Mouse (Mus musculus) granulocyte monocyte progenitor cell, adult 5-6 weeks (primary cell): Measurements from ENCODE around the gene Kif1bp. TPM values are rescaled to one million over a fixed set of nuclear protein-coding genes. Genes with fewer than 3 reads are reported as not detected.
"Not testable (repeated sequence)": the region's sequence is repeated elsewhere in the genome, so short reads cannot be mapped to it uniquely, and the experiment has no call there.

Source experiments
- ATAC-seq: replicated peaks from 2 replicates; pipeline ENCODE4 v1.8.0; 2016; ENCODE audit warnings: mild to moderate bottlenecking, moderate TSS enrichment, inconsistent platforms; ENCODE audit not compliant: poor library complexity, severe bottlenecking
- total RNA-seq, 2 experiments: library from RNA; stranded (forward) in 1 of 2; stranded (reverse) in 1 of 2; fragments of 200-712, 200-1000 nt in 1 of 2; fragments of >200 nt in 1 of 2; fragmentation: Nextera tagmentation in 1 of 2; gene quantifications; 2 replicates each; pipeline ENCODE4 v1.2.3; 2014 to 2017

The Kif1bp gene
- total RNA-seq, 2 experiments from 2014 or later: 16.4 to 27.9 TPM

- ATAC-seq: peak; percentile 88
Observed at GRCm38 (mm10) chr10:62517511-62517910, 60.7 kb downstream of the Kif1bp start.

GRCm38 (mm10) chr10:62512855-62513254 is 65.4 kb downstream of the Kif1bp start:
- no peak for ATAC-seq

GRCm38 (mm10) chr10:62511528-62511927 is 66.7 kb downstream of the Kif1bp start:
- peak; percentile 47 for ATAC-seq

- peak; percentile 17 for ATAC-seq
Observed at GRCm38 (mm10) chr10:62509032-62509656, 69.1 kb downstream of the Kif1bp start.

- ATAC-seq: no peak
Observed at GRCm38 (mm10) chr10:62508459-62508858, 69.8 kb downstream of the Kif1bp start.

GRCm38 (mm10) chr10:62507591-62508308 is 70.5 kb downstream of the Kif1bp start:
- peak; percentile 54 for ATAC-seq

- no peak for ATAC-seq
Observed at GRCm38 (mm10) chr10:62507071-62507470, 71.2 kb downstream of the Kif1bp start.

GRCm38 (mm10) chr10:62506019-62506556 is 72.2 kb downstream of the Kif1bp start:
- ATAC-seq: peak; percentile 21

GRCm38 (mm10) chr10:62505224-62505983 is 72.9 kb downstream of the Kif1bp start:
- ATAC-seq: no peak; the same call in 1 of the 2 replicates

- ATAC-seq: peak; percentile 34
Observed at GRCm38 (mm10) chr10:62503836-62504628, 74.2 kb downstream of the Kif1bp start.

GRCm38 (mm10) chr10:62503353-62503752 is 74.9 kb downstream of the Kif1bp start:
- ATAC-seq: no peak

GRCm38 (mm10) chr10:62501951-62502350 is 76.3 kb downstream of the Kif1bp start:
- ATAC-seq: no peak

- peak; percentile 18 for ATAC-seq
Observed at GRCm38 (mm10) chr10:62500916-62501615, 77.2 kb downstream of the Kif1bp start.

- peak; percentile 47 for ATAC-seq
Observed at GRCm38 (mm10) chr10:62500088-62500915, 78.0 kb downstream of the Kif1bp start.

GRCm38 (mm10) chr10:62491681-62492080 is 86.6 kb downstream of the Kif1bp start:
- ATAC-seq: not testable (repeated sequence)
